Mouse (Mus musculus): ENCODE results near the gene Unc13a.

- TF ChIP-seq POLR2A (IDR thresholded peaks at IDR 0.05; ENCODE audit: borderline replicate concordance, insufficient read depth, low read length) (no peak), CTCF (IDR thresholded peaks at IDR 0.05; ENCODE audit: borderline replicate concordance, insufficient read depth, low read depth, low read length) (no peak)
Measured at GRCm38 (mm10) chr8:71639318-71639717, 32.2 kb downstream of the Unc13a start.

All from cerebellum, adult 2 months (tissue).